ENCODE assay signal across 23 mouse cellular contexts in genomic region chr13:34419061-34419460, GRCm38 (mm10).
"Had no signal": no experiment of that assay in that cellular context is flagged by ENCODE, and none has a peak within 500 bp of the region (broad histone marks: within the 10 kb centered on the region; RNA-seq: fewer than 3 reads in every experiment).

No protein-coding gene starts in this region.

- H3K9me3 ChIP-seq: limb, embryonic 10.5 days; limb, embryonic 13.5 days; liver, embryonic 12.5 days; liver, embryonic 15.5 days; lung, embryonic 15.5 days; megakaryocyte, embryonic 14.5 days; midbrain, embryonic 10.5 days; midbrain, embryonic 13.5 days; neural tube, embryonic 13.5 days had no signal

- H3K4me2 ChIP-seq: limb, embryonic 13.5 days; liver, embryonic 12.5 days; liver, embryonic 15.5 days; lung, embryonic 15.5 days; midbrain, embryonic 13.5 days; neural tube, embryonic 13.5 days had no signal

- H3K9ac ChIP-seq: limb, embryonic 13.5 days; liver, embryonic 12.5 days; liver, embryonic 15.5 days; lung, embryonic 15.5 days; midbrain, embryonic 13.5 days; neural tube, embryonic 13.5 days had no signal

- ATAC-seq: intestine, embryonic 16.5 days; liver, embryonic 12.5 days; midbrain, embryonic 13.5 days; midbrain, embryonic 16.5 days had no signal

- H3K27ac ChIP-seq: kidney, postnatal 0 days; limb, embryonic 10.5 days; limb, embryonic 13.5 days; liver, embryonic 12.5 days; liver, embryonic 15.5 days; lung, embryonic 15.5 days; midbrain, embryonic 10.5 days; midbrain, embryonic 13.5 days; neural tube, embryonic 13.5 days had no signal

- H3K36me3 ChIP-seq: limb, embryonic 10.5 days; limb, embryonic 13.5 days; liver, embryonic 12.5 days; liver, embryonic 15.5 days; lung, embryonic 15.5 days; midbrain, embryonic 10.5 days; midbrain, embryonic 13.5 days; neural tube, embryonic 13.5 days had no signal

- H3K27me3 ChIP-seq: limb, embryonic 13.5 days; lung, embryonic 15.5 days; megakaryocyte, embryonic 14.5 days; midbrain, embryonic 13.5 days had no signal

- DNase-seq: kidney, adult 18-20 months; kidney, adult 9 months; kidney, postnatal 25 days; liver; lung, adult 18-20 months; lung, postnatal 10 days; lung, postnatal 36 days; retina, postnatal 1 day; thymus, adult 18-20 months; thymus, postnatal 36 days had no signal

- H3K4me3 ChIP-seq: limb, embryonic 10.5 days; limb, embryonic 13.5 days; liver, embryonic 12.5 days; liver, embryonic 15.5 days; lung, embryonic 15.5 days; megakaryocyte, embryonic 14.5 days; midbrain, embryonic 10.5 days; midbrain, embryonic 13.5 days; myocyte; neural tube, embryonic 13.5 days had no signal

- H3K4me1 ChIP-seq: midbrain, embryonic 13.5 days had no signal
